Mouse (Mus musculus) brain, embryonic 14.5 days (tissue): Measurements from ENCODE around the gene Saa2.

Experiments used
- CTCF ChIP-seq: fragments of 200-500 bp; IDR thresholded peaks from 2 replicates; pipeline ENCODE4 v1.5.1; 2012; ENCODE audit warnings: inconsistent platforms, mild to moderate bottlenecking, moderate library complexity, borderline replicate concordance; ENCODE audit not compliant: insufficient read depth, insufficient read length; ENCODE audit errors: extremely low read depth
- POLR2A ChIP-seq: fragments of 200-500 bp; IDR thresholded peaks from 2 replicates; pipeline ENCODE4 v1.6.1; 2012; ENCODE audit warnings: mild to moderate bottlenecking, inconsistent platforms, borderline replicate concordance; ENCODE audit not compliant: poor library complexity, insufficient read depth, insufficient read length, severe bottlenecking; ENCODE audit errors: extremely low read depth

DNA sequence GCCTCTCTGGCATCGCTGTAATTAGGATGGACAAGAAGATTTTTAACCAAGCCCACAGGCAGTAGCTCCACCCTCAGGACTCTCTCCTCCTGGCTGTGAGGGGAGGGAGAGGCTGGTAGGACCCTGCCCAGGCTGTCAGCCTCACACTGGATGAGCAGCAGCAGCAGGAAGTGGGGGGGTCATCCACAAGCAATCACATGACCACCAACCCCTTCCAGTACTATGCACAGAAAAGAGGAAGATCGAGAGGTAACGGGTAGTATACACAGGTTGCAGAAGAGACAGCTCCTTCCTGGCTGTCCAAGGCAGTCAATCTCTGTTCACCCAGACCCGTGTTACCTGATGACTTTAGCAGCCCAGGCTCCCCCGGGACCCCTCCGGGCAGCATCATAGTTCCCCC lies 39.3 kb upstream of the Saa2 start:
- TF ChIP-seq CTCF = no peak
- no peak for TF ChIP-seq POLR2A
